Mouse (Mus musculus): ENCODE data around the gene Zdhhc1. TPM values are rescaled to one million over a fixed set of nuclear protein-coding genes. Genes with fewer than 3 reads are reported as not detected.

Zdhhc1 gene
- polyA plus RNA-seq, 1 experiment from 2014 or later = 33.1 TPM

DNA sequence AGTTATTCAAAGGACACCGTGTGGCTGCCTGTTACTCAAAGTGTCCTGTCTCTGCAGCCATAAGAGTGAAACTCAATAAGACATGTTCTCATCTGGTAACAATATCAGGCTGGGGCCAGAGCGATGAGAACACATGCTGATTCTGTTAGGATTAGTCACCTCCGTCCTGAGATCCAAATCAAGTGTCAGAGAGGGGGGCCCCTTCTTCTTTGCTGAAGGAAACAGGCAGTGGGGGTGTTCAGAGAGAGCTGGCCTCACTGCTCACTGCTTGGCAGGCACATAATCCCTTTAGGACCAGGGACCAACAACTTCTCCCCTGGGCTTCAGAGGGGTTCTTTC, 12.7 kb downstream of the Zdhhc1 start:
- no peak overlapping the region for H3K4me3 ChIP-seq (replicated peaks; ENCODE audit: low read length)
- no peak for DNase-seq (ENCODE audit: low spot score)
- H3K9me3 ChIP-seq (ENCODE audit: control insufficient read depth, low read length) = no peaks in the 10 kb centered on the region
- H3K27me3 ChIP-seq (ENCODE audit: control insufficient read depth, insufficient read depth, low read length) = no peaks in the 10 kb centered on the region
- no peak overlapping the region for H3K4me2 ChIP-seq (replicated peaks)
- H3K27ac ChIP-seq = no peak overlapping the region
- ATAC-seq (ENCODE audit: low FRiP score) = 0 out of 2 replicates have a peak, but pooled peaks have one; percentile 19
- peaks cover 14% of the 10 kb centered on the region for H3K36me3 ChIP-seq (replicated peaks; ENCODE audit: control insufficient read depth, insufficient read depth)
- H3K9ac ChIP-seq = no peak overlapping the region
- 50% methylated on average over 3 of the region's 3 CpGs for WGBS
- H3K4me1 ChIP-seq (replicated peaks; ENCODE audit: control insufficient read depth, insufficient read depth, low read length) = no peaks in the 10 kb centered on the region

DNA sequence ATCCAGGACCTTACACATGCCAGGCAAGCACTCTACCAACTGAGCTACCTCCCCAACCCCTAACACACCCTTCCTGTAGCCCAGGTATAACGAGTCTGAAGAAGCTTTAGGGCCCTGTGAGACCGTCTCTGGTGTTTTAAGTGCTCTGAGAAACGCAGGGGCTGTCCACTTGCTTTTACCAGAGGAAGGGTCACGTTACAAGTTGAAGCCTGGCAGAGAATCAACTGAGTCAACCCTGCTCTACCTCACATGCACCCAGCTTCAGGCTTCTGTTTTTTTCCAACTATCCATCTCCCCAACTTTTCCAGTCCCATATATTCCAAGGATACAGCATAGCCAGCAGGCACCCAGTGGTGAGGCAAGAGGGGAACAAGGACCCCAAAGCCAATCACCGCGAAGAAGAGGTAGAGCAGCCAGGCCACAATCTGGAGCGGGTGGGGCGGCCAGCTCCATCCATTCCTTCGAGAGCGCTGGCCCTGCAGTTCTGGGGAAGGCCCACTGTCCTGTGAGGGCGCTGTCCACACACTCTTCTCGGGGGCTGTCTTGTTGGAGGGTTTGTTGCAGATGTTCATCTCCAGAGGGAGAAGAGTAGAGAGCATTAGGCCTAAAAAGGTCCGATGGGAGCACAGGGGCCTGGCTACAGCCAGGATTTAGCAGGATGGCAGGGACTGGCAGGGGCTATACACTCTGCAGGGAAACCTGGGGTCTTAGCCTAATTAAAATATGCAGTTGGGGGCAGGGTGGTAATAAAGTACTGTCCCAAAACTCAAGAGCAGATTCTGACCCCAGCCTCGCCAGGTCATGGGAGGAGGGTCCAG, 13.3 kb downstream of the Zdhhc1 start:
- Histone ChIP-seq H3K27me3 (ENCODE audit: control insufficient read depth, insufficient read depth, low read length) (no peaks in the 10 kb centered on the region), H3K9me3 (ENCODE audit: control insufficient read depth, low read length) (no peaks in the 10 kb centered on the region), H3K4me3 (replicated peaks; ENCODE audit: low read length) (no peak overlapping the region), H3K4me2 (replicated peaks) (no peak overlapping the region), H3K27ac (no peak overlapping the region), H3K4me1 (replicated peaks; ENCODE audit: control insufficient read depth, insufficient read depth, low read length) (no peaks in the 10 kb centered on the region), H3K36me3 (replicated peaks; ENCODE audit: control insufficient read depth, insufficient read depth) (peaks cover 17% of the 10 kb centered on the region), H3K9ac (no peak overlapping the region)
- WGBS = 39% methylated on average over 14 of the region's 14 CpGs
- DNase-seq (ENCODE audit: low spot score) (no peak), ATAC-seq (ENCODE audit: low FRiP score) (peak; percentile 34; the same call in 1 of the 2 replicates)

DNA sequence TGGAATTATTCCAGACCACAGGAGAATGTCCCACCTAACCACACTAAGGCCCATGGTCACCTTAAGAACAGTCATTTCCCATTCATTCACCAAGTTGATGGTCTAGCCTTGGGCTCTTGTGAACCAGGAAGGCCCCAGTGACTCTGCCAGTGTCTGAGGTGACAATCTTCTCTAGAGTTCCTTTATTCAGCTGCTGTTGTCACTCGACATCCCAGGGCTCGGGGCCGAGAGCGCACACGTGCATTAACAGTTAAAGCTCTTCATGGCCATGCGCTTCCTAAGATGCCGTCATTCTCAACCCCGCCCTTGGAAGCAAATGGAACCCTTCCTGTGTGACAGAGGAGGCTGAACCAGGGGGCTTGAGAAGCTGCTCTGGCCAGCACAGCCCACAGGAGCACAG, 14.6 kb downstream of the Zdhhc1 start:
- no peak for ATAC-seq (ENCODE audit: low FRiP score)
- Histone ChIP-seq H3K4me2 (replicated peaks) (no peak overlapping the region), H3K36me3 (replicated peaks; ENCODE audit: control insufficient read depth, insufficient read depth) (peaks cover 25% of the 10 kb centered on the region), H3K9me3 (ENCODE audit: control insufficient read depth, low read length) (no peaks in the 10 kb centered on the region), H3K9ac (no peak overlapping the region), H3K4me3 (replicated peaks; ENCODE audit: low read length) (no peak overlapping the region), H3K27me3 (ENCODE audit: control insufficient read depth, insufficient read depth, low read length) (no peaks in the 10 kb centered on the region), H3K4me1 (replicated peaks; ENCODE audit: control insufficient read depth, insufficient read depth, low read length) (no peaks in the 10 kb centered on the region), H3K27ac (no peak overlapping the region)
- WGBS = 88% methylated on average over 8 of the region's 8 CpGs
- DNase-seq (ENCODE audit: low spot score) = no peak

DNA sequence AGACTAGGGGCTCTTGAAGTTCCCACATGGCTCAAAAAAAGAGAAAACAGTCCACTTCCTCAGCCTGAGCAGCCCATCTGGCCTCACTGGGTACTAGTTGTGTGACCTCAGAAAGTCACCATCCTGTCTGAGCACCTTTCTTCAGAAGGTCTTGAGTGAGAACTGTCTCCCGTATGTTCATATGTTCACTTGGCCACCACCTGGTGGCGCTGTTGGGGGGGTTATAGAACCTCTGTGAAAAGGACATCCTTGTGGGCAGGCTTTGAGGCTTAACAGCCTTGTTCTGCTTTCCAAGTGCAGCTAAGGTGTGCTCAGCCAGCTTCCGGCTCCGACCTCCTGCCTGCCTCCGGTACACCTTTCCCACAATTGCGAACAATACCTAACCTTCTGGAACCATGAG, 15.2 kb downstream of the Zdhhc1 start:
- Histone ChIP-seq H3K9me3 (ENCODE audit: control insufficient read depth, low read length) (no peaks in the 10 kb centered on the region), H3K4me1 (replicated peaks; ENCODE audit: control insufficient read depth, insufficient read depth, low read length) (no peaks in the 10 kb centered on the region), H3K4me2 (replicated peaks) (no peak overlapping the region), H3K9ac (no peak overlapping the region), H3K27ac (no peak overlapping the region), H3K36me3 (replicated peaks; ENCODE audit: control insufficient read depth, insufficient read depth) (peaks cover 25% of the 10 kb centered on the region), H3K27me3 (ENCODE audit: control insufficient read depth, insufficient read depth, low read length) (no peaks in the 10 kb centered on the region), H3K4me3 (replicated peaks; ENCODE audit: low read length) (no peak overlapping the region)
- WGBS = 65% methylated on average over 6 of the region's 6 CpGs
- DNase-seq (ENCODE audit: low spot score) (no peak), ATAC-seq (ENCODE audit: low FRiP score) (no peak)

DNA sequence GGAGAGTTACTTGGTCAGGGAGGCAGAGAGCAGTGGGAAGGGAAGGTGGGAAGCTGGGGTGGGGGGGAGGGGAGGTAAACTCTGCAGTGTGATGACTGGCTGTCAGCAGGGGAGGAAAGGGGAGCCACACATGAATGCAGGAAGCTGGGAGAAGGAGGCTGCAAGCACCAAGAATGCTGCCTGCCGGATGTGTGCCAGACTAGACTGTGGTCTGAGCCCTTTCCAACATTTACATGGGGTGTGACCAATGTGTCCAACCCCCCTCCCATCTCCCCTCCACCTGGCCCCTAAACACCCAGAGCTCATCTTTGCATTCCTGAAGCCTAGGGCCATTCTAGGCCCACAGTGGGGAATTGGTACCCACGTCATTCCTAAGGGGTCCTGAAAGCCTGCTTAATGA, 15.7 kb downstream of the Zdhhc1 start:
- Histone ChIP-seq H3K4me2 (replicated peaks) (no peak overlapping the region), H3K9me3 (ENCODE audit: control insufficient read depth, low read length) (no peaks in the 10 kb centered on the region), H3K9ac (no peak overlapping the region), H3K4me3 (replicated peaks; ENCODE audit: low read length) (no peak overlapping the region), H3K4me1 (replicated peaks; ENCODE audit: control insufficient read depth, insufficient read depth, low read length) (no peaks in the 10 kb centered on the region), H3K36me3 (replicated peaks; ENCODE audit: control insufficient read depth, insufficient read depth) (peaks cover 25% of the 10 kb centered on the region), H3K27ac (no peak overlapping the region), H3K27me3 (ENCODE audit: control insufficient read depth, insufficient read depth, low read length) (no peaks in the 10 kb centered on the region)
- DNase-seq (ENCODE audit: low spot score) (no peak), ATAC-seq (ENCODE audit: low FRiP score) (no peak)
- 27% methylated on average over 2 of the region's 2 CpGs for WGBS

DNA sequence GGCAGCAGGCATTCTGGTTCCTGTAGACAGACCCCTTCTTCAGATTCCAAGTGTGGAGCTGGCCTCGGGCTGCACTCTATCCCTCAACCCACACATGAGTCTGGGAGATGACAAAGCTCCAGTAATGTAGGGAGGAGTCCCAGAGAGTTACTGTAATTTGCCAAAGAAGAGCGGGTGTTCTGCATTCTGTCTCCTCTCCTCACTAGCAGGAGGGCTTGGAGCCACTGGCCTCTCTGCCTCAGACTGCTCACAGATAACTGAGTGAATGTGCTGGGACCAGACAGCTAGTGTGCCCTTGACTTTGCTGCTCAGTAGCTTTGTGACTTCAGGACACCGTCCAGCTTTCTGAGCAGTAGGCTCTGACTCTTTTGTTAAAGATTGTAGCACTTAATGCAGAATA, 18.9 kb downstream of the Zdhhc1 start:
- no peak overlapping the region for H3K9ac ChIP-seq
- H3K27ac ChIP-seq = no peak overlapping the region
- no peak overlapping the region for H3K4me2 ChIP-seq (replicated peaks)
- DNase-seq (ENCODE audit: low spot score) = no peak
- no peak overlapping the region for H3K4me3 ChIP-seq (replicated peaks; ENCODE audit: low read length)
- no peak for ATAC-seq (ENCODE audit: low FRiP score)
- H3K27me3 ChIP-seq (ENCODE audit: control insufficient read depth, insufficient read depth, low read length) = no peaks in the 10 kb centered on the region
- peaks cover 12% of the 10 kb centered on the region; the same call in 1 of the 2 replicates for H3K36me3 ChIP-seq (replicated peaks; ENCODE audit: control insufficient read depth, insufficient read depth)
- H3K4me1 ChIP-seq (replicated peaks; ENCODE audit: control insufficient read depth, insufficient read depth, low read length) = peaks cover 16% of the 10 kb centered on the region
- WGBS = 79% methylated on average over 3 of the region's 3 CpGs
- H3K9me3 ChIP-seq (ENCODE audit: control insufficient read depth, low read length) = no peaks in the 10 kb centered on the region

DNA sequence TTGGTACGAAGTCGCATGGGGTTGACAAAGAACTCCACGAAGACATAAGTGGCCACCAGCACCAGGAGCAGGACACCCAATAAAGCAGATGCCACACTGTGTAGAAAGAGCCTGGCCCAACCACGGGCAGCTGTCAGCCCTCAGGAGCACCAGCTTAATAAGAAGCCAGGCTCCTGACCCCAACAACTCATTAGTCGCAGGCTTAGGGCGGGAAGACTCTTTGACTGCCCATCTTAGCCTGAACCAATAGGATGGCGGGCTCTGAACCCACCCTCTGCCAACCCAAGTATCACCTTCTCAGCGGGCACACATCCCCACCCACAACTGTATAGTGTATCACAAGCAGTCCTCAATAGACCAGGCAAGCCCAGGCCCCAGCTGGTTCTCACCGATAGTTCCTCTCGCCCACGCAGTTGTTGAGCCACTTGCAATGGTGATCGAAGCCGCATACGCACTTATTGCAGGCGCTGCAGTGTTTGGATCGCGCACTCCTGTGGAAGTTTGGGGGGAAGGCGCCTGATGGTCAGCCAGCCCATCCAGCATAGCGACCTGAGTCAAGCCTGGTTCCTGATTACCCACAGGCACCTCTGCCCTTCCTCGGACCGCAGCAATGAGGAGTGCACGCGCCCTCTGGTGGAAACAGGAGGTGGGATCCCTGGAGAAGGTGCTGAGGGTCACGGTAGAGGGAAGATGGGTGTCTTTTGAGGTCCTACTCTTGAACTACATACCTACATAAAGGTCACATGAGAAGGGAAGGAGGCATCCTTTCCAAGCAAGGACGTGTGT, 19.9 kb downstream of the Zdhhc1 start:
- WGBS = 43% methylated on average over 25 of the region's 25 CpGs
- Histone ChIP-seq H3K4me1 (replicated peaks; ENCODE audit: control insufficient read depth, insufficient read depth, low read length) (peaks cover 16% of the 10 kb centered on the region), H3K4me3 (replicated peaks; ENCODE audit: low read length) (no peak overlapping the region), H3K27ac (no peak overlapping the region), H3K4me2 (replicated peaks) (no peak overlapping the region), H3K9ac (no peak overlapping the region), H3K27me3 (ENCODE audit: control insufficient read depth, insufficient read depth, low read length) (no peaks in the 10 kb centered on the region), H3K9me3 (ENCODE audit: control insufficient read depth, low read length) (no peaks in the 10 kb centered on the region), H3K36me3 (replicated peaks; ENCODE audit: control insufficient read depth, insufficient read depth) (peaks cover 12% of the 10 kb centered on the region; the same call in 1 of the 2 replicates)
- DNase-seq (ENCODE audit: low spot score) (no peak), ATAC-seq (ENCODE audit: low FRiP score) (no peak)

DNA sequence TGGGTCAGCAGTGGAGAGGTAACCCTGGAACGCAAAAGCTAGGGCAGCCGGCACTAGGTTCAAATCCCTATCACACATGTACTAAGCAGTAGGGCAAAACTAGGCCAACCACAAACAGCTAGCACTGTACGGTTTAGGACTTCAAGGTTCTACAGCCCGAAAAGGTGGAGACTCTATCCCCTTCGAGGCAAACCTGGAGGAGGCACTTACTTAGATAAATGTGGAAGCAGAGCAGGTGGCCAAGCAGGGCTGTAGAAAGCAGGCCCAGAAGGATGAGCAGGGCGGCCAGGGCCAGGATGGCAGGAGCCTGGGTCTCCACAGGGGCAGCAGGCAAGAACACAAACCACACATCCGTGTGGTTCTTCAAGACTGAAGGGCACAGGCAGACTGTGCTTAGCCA, 20.5 kb downstream of the Zdhhc1 start:
- DNase-seq (ENCODE audit: low spot score) (no peak), ATAC-seq (ENCODE audit: low FRiP score) (no peak)
- WGBS = 91% methylated on average over 7 of the region's 7 CpGs
- H3K27ac ChIP-seq = no peak overlapping the region
- no peak overlapping the region for H3K4me2 ChIP-seq (replicated peaks)
- no peak overlapping the region for H3K9ac ChIP-seq
- H3K36me3 ChIP-seq (replicated peaks; ENCODE audit: control insufficient read depth, insufficient read depth) = peaks cover 12% of the 10 kb centered on the region; the same call in 1 of the 2 replicates
- H3K27me3 ChIP-seq (ENCODE audit: control insufficient read depth, insufficient read depth, low read length) = no peaks in the 10 kb centered on the region
- peaks cover 16% of the 10 kb centered on the region for H3K4me1 ChIP-seq (replicated peaks; ENCODE audit: control insufficient read depth, insufficient read depth, low read length)
- H3K4me3 ChIP-seq (replicated peaks; ENCODE audit: low read length) = no peak overlapping the region
- H3K9me3 ChIP-seq (ENCODE audit: control insufficient read depth, low read length) = no peaks in the 10 kb centered on the region

DNA sequence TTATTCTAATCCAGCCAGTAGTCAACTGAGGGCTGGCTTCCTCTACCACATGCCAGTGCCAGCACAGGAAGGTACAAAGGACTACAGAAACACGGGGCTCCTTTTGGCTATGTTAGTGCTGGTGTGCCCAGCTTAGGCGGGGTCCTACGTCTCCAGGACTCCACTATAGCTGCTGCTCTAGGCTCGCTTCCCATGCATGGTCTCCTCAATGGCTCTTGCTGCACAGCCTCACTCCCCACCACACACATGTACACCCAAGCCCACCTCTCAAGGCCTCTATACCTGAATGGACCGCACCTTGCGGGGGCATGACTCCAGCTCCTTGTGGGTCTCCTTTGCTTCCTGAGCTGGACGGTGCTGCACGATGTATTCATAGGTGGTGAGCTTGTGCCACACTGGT, 21.0 kb downstream of the Zdhhc1 start:
- Histone ChIP-seq H3K36me3 (replicated peaks; ENCODE audit: control insufficient read depth, insufficient read depth) (peaks cover 12% of the 10 kb centered on the region; the same call in 1 of the 2 replicates), H3K27ac (no peak overlapping the region), H3K4me1 (replicated peaks; ENCODE audit: control insufficient read depth, insufficient read depth, low read length) (peaks cover 20% of the 10 kb centered on the region), H3K4me2 (replicated peaks) (no peak overlapping the region), H3K4me3 (replicated peaks; ENCODE audit: low read length) (no peak overlapping the region), H3K9ac (no peak overlapping the region), H3K27me3 (ENCODE audit: control insufficient read depth, insufficient read depth, low read length) (no peaks in the 10 kb centered on the region), H3K9me3 (ENCODE audit: control insufficient read depth, low read length) (no peaks in the 10 kb centered on the region)
- DNase-seq (ENCODE audit: low spot score) (no peak), ATAC-seq (ENCODE audit: low FRiP score) (no peak)
- 88% methylated on average over 8 of the region's 8 CpGs for WGBS
